Mouse (Mus musculus): ENCODE data around the gene Fam180a. TPM values are rescaled to one million over a fixed set of nuclear protein-coding genes. Genes with fewer than 3 reads are reported as not detected.

Fam180a gene
- total RNA-seq, 2 experiments from 2014 or later = 5.4 to 5.7 TPM

GRCm38 (mm10) chr6:35268711-35269110 is 57.2 kb downstream of the Fam180a start:
- DNase-seq (ENCODE audit: low spot score in 2 of 2) = no peak

GRCm38 (mm10) chr6:35265580-35266278 is 60.2 kb downstream of the Fam180a start:
- DNase-seq (ENCODE audit: low spot score in 2 of 2) = no peak

Other genes with a start within 250 kb of the Fam180a start
- 10 to 100 TPM; 41.9 to 48.9 TPM for gene Cnot4, start 192.4 kb downstream of the Fam180a start, total RNA-seq (2021)
- 10 to 100 TPM; 24.4 to 25.1 TPM for gene Nup205, start 148.7 kb downstream of the Fam180a start, total RNA-seq (2021)
- gene Slc13a4, start 18.0 kb downstream of the Fam180a start, total RNA-seq (2021) = 10 to 100 TPM; 16.4 to 16.6 TPM
- 100 to 1,000 TPM; 283 to 288 TPM for gene Mtpn, start 213.7 kb upstream of the Fam180a start, total RNA-seq (2021)

Data from left cerebral cortex, adult 18-20 months (tissue).